Mouse (Mus musculus) left cerebral cortex, postnatal 4 days (tissue): ENCODE results near the gene Hist1h4f. TPM values are rescaled to one million over a fixed set of nuclear protein-coding genes. Genes with fewer than 3 reads are reported as not detected.
"Not testable (repeated sequence)": the region's sequence is repeated elsewhere in the genome, so short reads cannot be mapped to it uniquely, and the experiment has no call there.

Source experiments
- DNase-seq: peaks from one replicate; pipeline ENCODE4 v3.0.0-alpha.2; 2022
- intact Hi-C: fragments of 180-260 bp; cut with DNase I; formaldehyde crosslinking; loops from one replicate; pipeline ENCODE4 v1.15.1; 2025
- total RNA-seq, 2 experiments: library from RNA; stranded (reverse); gene quantifications; 2 replicates each; pipeline ENCODE4 v1.2.3; 2021

Hist1h4f gene
- total RNA-seq, 2 experiments from 2014 or later, result 224 to 235 TPM

DNA sequence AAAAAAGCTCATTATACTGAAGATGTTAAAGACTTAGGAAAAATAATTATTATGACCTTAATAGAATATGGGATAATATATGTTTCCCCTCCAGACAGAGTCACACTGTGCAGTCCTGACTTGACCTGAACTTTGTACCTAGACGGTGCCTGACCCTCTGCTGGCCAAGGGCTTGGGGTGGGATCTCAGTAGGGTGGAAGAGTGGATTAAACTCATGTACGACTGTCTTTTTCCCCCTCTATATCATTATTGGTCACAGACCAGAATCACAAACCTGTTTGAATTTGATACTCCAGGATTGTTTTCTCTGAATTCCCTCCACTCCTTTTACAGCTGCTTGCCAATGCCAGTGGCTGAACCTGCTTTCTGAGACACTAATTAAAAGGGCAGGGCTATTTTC is 9.3 kb upstream of the Hist1h4f start:
- DNase-seq, result not testable (repeated sequence)
- intact Hi-C loops, result loop anchor here (10.0 kb wide), 1 partner anchor 194 kb away; the partner anchor contains the start of genes Hist1h2ab, Hist1h3b and Hist1h4b

GRCm38 (mm10) chr13:23556906-23557305 is 5.5 kb upstream of the Hist1h4f start:
- intact Hi-C loops, result no loop called here
- no peak for DNase-seq

DNA sequence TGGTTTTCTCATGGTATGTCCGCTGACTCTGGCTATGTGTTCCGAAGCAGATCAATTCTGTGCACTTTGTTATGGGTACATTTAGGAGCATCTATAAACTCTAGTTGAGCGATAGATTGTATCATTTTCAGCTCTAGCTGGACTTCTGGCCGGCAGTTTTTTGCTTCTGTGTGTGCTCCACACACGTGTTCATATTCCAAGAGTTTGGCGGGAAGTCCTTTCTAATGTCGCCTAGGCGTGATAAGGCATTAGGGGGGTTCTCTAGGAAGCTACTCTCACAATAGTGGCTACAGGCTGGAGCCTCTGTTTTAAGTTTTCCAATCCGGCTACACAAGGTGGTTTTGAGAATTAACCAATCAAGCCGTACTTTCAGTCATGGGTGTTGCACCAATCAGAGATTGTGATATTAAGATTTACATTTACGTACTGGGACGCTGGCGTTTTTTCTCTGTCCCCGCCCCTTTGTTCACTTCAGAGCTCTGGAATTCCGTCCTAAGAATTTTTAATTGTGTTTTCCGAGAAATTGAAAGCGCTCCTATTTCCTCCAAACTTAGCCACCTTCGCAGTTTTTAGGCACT is 4.5 kb upstream of the Hist1h4f start:
- intact Hi-C loops, result no loop called here
- DNase-seq, result peak; percentile 66

GRCm38 (mm10) chr13:23554925-23555838 is 3.7 kb upstream of the Hist1h4f start:
- DNase-seq, result peak; percentile 77
- intact Hi-C loops, result no loop called here

- DNase-seq, result no peak
Measured at GRCm38 (mm10) chr13:23554393-23554792, 2.9 kb upstream of the Hist1h4f start.

DNA sequence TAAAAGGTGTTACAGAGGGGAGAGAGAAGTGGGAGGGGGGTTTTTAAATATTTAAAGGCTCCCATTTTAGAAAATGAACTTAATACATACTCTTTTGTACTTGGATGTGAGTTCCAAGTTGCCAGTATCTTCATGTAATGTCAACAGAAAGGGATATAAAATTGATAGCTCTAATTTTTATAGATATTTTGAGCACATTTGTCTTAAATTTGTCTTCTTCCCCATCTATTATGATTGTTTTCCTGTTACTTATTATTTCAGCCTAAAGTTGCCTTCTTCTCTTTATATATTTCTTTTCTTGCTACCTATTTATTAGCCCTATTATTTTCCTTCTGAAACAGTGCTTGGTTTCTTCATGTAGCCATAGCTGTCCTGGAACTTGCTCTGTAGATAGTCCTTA is 1.5 kb upstream of the Hist1h4f start, which contains the start of gene Hist1h1d:
Gene Hist1h1d (plus strand): TSS at position 301 of the 400 bp plus-strand sequence.
- no peak for DNase-seq
- intact Hi-C loops, result no loop called here

More at GRCm38 (mm10) chr13:23554393-23554792, 2.9 kb upstream of the Hist1h4f start:
- intact Hi-C loops, result no loop called here

- DNase-seq, result no peak
- intact Hi-C loops, result no loop called here
Measured at GRCm38 (mm10) chr13:23551931-23552914, 775 bp upstream of the Hist1h4f start.

DNA sequence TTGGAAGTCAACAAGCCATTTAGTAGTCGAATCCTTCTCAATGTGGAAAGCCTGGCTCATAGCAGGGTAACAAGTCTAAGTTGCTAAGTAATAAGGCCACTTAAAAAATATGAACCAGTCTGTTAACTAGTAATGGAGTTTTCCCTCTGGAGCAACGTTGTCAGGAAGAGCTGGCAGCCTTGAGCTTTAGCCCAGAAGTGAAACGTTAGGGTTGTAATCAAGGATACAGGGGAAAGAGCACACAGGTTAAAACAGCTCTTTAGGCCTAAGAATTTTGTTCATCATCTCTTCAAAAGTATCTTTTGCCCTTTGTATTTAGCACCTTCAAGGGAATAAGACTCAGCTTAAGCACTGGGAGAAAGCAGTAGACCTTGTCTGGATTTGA is 695 bp downstream of the Hist1h4f start:
- DNase-seq, result no peak
- intact Hi-C loops, result no loop called here

DNA sequence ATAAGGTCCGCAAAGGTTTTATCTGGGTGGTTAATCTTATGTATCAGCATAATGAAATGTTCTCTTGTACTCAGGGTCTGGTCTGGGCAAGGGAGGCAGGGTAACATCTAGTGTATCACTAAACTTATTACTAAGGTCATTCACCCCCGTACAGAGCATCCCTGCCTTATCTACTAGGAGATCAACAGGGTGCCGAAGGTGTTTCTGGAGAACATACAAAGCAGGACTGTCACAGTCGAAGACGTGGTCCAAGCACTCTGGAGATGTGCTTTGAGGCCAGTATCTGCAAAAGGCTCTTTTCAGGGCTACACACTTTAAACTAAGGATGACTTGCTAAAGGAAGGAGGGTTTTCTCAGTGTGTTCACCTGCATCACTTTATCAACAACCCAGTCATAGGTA is 4.8 kb downstream of the Hist1h4f start:
- intact Hi-C loops, result no loop called here
- DNase-seq, result no peak

GRCm38 (mm10) chr13:23544787-23545120 is 6.7 kb downstream of the Hist1h4f start:
- DNase-seq, intact Hi-C loops: not testable (repeated sequence)

DNA sequence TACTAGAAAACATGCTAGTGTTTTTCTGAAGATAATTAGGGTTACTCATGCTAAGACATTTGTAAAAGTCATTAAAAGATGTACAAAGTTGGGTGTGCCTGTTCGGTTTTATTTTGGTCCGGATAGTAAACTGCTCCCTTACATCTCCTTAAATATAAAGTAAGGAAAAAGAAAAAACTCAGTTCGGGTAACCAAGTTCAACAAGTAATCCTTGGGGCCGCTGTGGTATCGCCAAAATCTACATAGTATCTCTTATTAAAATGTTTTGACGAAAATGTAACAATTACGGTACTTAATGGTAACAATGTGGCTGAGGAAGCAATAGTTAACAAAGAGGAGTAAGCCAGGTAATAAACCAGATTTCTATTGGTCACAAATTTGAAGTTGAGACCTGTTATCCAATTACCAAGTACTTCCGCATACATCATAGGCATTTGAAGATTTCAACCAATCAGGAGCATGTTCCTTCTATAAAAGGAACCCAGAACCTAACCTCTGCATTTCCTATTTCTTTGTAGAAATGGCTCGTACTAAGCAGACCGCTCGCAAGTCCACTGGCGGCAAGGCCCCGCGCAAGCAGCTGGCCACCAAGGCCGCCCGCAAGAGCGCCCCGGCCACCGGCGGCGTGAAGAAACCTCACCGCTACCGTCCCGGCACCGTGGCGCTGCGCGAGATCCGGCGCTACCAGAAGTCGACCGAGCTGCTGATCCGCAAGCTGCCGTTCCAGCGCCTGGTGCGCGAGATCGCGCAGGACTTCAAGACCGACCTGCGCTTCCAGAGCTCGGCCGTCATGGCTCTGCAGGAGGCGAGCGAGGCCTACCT is 7.3 kb downstream of the Hist1h4f start, which contains the start of gene Hist1h3f:
Gene Hist1h3f (plus strand): TSS at position 88 of the 822 bp plus-strand sequence.
- intact Hi-C loops, result no loop called here
- DNase-seq, result peak; percentile 60

GRCm38 (mm10) chr13:23542999-23543607 is 8.3 kb downstream of the Hist1h4f start, which contains the start of gene Hist1h2bh:
TSS of gene Hist1h2bh (minus strand) at chr13:23543392.
- intact Hi-C loops, result not testable (repeated sequence)
- peak; percentile 43 for DNase-seq

DNA sequence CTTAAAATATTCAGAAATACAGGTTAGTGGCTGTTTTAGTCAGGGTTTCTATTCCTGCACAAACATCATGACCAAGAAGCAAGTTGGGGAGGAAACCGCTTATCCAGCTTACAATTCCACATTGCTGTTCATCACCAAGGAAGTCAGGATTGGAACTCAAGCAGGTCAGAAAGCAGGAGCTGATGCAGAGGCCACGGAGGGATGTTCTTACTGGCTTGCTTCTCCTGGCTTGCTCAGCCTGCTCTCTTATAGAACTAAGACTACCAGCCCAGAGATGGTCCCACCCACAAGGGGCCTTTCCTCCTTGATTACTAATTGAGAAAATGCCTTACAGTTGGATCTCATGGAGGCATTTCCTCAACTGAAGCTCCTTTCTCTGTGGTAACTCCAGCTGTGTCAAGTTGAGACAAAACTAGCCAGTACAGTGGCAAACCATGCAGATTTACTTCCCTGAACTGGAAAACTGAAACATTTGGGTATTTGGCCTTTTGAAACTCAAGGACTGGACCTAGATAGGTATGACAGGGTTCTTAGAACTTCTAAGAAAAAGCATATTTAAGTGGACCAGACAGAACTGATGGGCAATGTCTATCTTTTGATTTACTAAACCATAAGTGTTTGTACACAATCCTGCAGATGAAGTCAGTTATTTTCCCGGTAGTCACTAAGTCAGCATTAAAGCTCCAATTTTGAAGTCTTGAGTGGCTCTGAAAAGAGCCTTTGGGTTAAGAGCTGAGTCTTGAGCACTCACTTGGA is 9.0 kb downstream of the Hist1h4f start:
- DNase-seq, intact Hi-C loops: not testable (repeated sequence)

- intact Hi-C loops, result no loop called here
- DNase-seq, result no peak
Measured at GRCm38 (mm10) chr13:23541497-23541896, 10.0 kb downstream of the Hist1h4f start.

DNA sequence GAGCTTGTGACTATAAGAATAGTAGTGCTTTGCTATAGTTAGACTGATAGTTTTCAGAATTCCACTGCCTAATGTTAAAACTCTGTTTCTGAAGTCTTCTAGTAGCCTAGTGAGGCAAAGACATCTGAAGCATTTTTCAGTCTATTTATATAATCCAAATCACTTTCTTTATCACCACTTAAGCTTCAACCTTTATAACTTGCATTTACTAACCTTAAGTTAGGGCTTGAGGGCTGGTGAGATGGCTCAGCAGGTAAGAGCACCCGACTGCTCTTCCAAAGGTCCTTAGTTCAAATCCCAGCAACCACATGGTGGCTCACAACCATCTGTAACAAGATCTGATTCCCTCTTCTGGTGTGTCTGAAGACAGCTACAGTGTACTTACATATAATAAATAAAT is 11.6 kb downstream of the Hist1h4f start:
- intact Hi-C loops, DNase-seq: not testable (repeated sequence)

GRCm38 (mm10) chr13:23538249-23538648 is 13.2 kb downstream of the Hist1h4f start:
- no peak for DNase-seq
- intact Hi-C loops, result no loop called here

GRCm38 (mm10) chr13:23537006-23537710 is 14.3 kb downstream of the Hist1h4f start:
- intact Hi-C loops, result no loop called here
- DNase-seq, result no peak
